Mouse (Mus musculus): ENCODE measurements around the gene Eno3. TPM values are rescaled to one million over a fixed set of nuclear protein-coding genes. Genes with fewer than 3 reads are reported as not detected.

Gene Eno3
- total RNA-seq, 4 experiments from 2014 or later, result 7,027 to 9,270 (median 7,380) TPM

DNA sequence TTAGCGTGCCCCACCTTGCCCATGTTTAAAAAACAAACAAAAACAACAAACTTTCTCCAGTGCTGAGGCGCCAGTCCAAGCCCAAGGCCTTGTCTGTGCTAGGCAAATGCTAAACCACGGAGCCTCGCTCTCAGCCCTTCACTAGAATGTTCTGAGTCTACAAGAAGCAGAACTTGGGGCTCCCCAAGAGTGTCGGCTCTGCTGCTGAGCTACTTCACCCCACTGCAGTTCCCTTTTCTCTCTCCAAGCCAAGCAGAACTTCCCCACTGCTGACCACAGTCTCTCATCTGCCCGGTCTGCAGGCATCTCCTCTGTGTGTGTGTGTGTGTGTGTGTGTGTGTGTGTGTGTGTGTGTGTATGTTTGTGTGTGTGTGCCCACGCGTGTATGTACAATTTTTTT, 22.9 kb downstream of the Eno3 start:
- no peak for DNase-seq (ENCODE audit: low spot score in 2 of 2)

- no peak for DNase-seq (ENCODE audit: low spot score in 2 of 2)
Observed at GRCm38 (mm10) chr11:70681170-70681569, 24.2 kb downstream of the Eno3 start.

DNA sequence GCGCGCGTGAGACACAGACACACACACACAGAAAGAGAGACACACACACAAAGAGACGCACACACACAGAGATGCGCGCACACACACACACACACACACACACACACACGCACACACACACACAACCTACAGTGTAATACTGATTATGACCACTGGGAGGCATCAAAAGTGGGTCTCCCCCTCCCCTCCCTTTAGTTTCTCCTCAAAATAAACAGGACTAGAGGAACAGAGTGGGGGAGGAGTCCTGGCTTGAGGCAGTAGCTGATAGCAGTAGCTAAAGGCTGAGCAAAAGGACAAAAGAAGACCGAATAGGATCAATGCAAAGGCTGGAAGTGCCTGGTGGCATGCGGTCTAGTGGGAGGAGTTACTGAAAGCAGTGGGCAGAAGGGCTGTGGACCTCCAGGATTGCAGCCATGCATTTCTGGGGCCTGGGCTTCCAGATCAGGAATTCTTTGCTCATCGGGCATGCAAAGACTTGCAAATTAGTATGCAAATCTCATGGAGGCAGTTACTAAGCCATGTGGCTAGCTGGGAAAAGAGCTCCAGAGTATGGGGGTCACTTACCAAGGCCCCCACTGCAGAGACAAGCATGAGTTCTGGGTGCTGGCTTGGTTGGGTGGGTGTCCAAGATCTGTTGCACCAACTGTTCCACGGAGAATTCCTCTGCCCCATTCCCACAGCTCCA, 25.0 kb downstream of the Eno3 start:
- no peak for DNase-seq (ENCODE audit: low spot score in 2 of 2)

DNA sequence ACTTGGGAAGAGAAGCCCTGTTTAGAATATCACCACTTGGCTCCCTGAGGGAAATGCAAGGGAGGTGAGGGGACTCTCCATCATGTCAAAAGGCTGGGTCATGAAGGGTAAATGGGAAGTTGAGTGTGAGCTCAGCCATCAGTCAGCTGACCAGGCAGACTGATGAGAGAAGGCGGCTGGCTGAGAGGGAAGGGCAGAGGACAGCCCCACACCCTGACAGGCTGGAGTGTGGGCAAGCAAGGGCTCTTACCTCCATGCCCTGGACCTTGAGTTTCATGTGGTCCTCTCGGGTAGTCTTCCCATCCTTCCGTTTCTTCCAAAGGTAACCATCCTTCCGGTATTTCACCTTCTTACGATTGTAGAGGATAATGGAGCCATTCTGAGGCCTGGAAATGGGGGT, 26.6 kb downstream of the Eno3 start:
- no peak for DNase-seq (ENCODE audit: low spot score in 2 of 2)

GRCm38 (mm10) chr11:70686901-70687566, 30.0 kb downstream of the Eno3 start:
- DNase-seq (ENCODE audit: low spot score in 2 of 2), result no peak

DNA sequence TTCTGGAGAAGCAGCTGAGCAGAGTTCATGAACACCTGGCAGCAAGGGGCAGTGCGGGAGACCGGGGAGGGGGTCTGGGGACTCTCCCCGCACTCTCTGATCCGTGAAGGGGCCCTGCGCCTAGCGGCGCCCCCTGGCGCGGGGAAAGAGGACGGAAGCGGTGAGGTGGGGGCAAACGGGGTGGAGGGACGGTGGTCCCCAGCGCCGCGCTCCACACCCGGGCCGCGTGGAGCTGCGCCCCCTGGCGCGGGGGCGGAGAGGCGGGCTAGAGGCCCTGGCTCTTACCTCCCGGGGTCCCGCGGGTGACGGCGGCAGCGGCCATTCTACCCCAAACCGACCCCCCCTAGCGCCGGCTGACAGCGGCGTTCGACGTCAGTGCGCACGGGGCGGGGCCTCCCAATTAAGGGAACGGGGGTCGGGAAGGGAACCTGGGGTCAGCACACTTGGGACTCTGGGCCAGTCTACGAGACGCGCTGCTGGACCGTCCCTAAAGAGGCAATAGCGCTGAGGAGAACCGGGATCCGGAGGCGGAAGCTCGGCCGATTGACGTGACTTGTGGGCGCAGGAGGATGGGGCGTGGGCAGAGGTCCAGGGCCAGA, 30.7 kb downstream of the Eno3 start, which contains the start of gene Camta2:
Gene Camta2 (minus strand): TSS at position 505 of the 599 bp plus-strand sequence.
- peak; percentile 85 to 86 for DNase-seq (ENCODE audit: low spot score in 2 of 2)

DNA sequence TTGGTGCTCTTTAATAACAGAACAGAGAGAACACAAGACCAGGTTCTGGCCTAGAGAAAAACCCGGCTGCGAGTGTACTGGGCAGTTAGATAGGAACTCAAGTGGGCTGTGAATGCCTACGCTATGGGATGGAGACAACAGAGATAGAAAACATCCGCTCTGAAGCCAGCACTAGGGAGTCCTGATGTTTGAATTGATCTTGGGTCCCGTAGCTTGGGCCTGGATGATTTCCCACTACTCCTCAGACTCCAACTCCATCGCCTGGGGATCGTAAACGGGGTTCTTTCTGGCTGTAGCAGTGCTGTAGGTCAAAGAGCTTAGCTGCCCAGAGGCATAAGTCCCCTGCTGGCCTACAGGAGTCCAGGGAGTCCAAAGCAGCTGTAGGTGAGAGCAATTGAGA, 31.4 kb downstream of the Eno3 start:
- DNase-seq (ENCODE audit: low spot score in 2 of 2), result no peak

DNA sequence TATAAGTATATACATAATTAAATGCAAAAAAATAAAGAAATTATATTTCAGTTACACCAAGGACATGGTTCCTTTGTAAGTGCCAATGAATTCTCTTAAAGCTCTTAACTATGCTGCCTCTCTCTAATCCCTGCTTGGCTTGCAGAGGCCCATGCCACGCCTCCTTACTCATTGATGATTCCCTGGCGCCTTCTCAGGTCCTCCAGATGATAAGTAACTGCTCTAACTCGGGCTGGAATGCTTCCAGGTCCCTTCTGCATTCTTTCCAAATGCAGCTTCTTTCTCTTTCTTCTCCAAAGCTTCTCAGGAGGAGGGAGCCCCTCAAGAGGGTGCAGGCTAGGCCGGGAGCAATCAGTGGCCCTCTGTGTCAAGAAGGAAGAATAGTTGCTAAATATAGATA, 32.6 kb downstream of the Eno3 start:
- DNase-seq (ENCODE audit: low spot score in 2 of 2), result no peak

DNA sequence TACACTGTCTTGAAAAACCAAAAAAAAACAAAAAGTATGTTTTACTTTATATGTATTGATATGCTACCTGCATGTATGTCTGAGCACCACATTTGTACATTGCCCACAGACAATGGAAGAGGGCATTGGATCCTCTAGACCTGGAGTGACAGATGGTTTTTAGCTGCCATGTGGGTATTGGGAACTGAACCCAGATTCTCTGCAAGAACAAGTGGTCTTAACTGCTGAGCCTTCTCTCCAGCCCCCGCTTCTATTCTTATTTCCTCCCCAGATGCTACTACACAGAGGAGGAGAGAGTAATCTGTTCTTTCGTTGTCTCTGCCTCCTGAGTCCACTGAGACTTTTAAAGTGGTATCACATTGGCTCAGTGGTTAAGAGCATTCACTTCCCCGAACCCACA, 36.5 kb downstream of the Eno3 start:
- no peak for DNase-seq (ENCODE audit: low spot score in 2 of 2)

DNA sequence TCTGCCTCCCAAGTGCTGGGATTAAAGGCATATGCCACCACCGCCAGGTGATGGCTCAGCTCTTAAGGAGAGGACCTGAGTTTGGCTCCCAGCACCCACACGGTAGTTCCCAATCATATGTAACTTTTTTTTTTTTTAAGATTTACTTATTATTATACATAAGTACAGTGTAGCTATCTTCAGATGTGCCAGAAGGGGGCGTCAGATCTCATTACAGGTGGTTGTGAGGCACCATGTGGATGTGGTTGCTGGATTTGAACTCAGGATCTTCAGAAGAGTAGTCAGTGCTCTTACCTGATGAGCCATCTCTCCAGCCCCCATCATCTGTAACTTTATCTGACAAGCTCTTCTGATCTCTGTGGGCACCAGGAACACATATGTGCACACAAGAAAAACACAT, 40.4 kb downstream of the Eno3 start:
- no peak for DNase-seq (ENCODE audit: low spot score in 2 of 2)

DNA sequence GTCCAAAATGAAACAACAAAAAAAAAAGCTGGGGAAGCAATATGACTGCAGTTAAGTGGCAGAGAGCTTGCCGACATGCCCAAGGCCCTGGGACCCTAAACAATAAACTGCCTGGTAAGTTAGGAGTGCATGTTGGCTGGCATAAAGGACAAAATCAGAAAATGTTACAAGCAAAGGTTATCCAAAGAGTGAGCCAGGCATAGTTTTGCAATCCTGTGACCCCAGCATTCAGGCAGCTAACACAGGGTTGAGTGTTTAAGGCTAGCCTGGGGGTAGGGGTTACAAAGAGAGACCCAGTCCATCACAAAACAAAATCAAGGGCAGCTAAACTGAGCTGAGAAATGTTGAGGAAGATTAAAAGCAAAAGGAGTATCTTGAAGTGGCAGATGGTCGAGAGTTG, 42.0 kb downstream of the Eno3 start:
- DNase-seq (ENCODE audit: low spot score in 2 of 2), result no peak

DNA sequence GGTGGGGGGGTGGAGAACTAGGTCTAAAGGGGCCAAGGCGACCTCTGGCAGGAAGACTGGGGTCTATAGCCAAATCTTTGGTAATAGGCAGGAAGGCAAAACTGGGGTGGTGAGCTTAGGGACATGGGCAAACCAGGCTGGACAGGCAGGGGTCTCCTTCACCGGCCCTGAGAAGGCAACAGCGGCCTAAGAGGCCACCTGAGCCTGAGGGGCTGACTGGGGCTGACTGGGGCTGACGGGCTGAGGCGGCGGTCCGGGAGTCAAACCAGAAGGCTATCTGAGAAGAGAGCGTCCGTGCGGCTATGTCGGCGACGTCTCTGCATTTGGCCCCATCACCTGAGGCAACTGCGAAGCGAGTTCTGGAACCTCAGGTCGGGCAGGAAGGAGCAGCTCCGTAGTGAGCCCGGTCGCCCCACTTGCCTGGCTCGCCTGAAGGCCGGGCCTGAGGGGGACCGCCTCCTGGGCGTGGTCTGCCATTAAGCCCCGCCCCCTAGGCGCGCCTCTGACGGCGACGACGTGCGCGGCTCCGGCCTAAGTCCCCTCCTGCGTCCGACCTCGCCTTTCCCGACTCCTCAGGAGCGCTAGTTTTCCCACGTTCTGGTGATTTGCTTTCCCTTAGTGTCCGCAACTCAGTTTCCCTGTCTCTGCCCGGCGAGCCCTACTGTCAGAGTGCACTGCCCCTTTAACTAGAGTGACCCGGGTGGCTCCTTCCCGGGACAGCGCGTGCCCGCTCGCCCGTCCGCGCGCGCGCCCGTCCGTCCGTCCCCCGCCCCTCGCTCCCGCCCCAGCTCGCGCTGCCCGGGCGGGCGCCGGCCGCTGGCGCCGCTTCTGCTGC, 42.9 kb downstream of the Eno3 start, which contains the start of the genes Inca1 and Kif1c:
Gene Inca1 (minus strand): TSS at position 434 of the 835 bp plus-strand sequence.
Gene Kif1c (plus strand): TSS at position 827 of the 835 bp plus-strand sequence.
- peak; percentile 91 to 94 for DNase-seq (ENCODE audit: low spot score in 2 of 2)

- DNase-seq (ENCODE audit: low spot score in 2 of 2), result peak; percentile 87 to 92
Observed at GRCm38 (mm10) chr11:70700613-70701012, 43.6 kb downstream of the Eno3 start.

DNA sequence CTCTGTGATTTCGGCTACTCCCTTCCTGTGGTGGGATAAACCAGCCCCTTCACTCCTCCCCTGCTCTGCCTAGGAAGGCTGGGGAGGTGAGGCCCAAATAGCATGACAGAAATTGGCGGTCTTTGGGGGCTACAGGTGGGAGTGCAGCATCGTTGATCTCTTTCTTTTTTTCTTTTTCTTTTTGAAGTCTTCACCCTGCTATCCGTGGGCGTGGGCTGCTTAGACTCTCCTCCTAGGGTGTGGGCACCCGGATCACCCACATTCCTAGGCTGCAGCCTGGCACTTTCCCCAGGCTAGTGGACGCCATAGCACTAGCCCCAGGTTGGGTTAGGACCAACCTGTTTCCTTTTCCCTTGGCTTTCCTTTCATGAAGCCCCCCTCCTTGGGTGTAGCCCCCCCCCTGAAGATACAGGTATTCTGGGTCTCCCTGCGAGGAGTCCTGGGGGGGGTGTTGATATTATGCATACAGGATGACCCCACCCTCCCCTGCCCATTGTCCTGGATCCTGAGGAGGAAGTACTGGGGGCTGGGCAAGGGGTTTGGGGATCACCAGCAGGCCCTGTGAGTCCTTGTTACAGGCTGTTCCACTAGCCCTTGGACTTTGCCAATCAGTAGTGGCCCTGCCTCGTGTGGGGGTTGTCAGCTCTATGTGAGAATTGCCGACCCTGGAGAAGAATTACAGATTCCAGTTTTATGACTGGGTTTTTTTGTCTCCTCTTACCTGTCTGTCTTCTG, 44.4 kb downstream of the Eno3 start:
- no peak for DNase-seq (ENCODE audit: low spot score in 2 of 2)

DNA sequence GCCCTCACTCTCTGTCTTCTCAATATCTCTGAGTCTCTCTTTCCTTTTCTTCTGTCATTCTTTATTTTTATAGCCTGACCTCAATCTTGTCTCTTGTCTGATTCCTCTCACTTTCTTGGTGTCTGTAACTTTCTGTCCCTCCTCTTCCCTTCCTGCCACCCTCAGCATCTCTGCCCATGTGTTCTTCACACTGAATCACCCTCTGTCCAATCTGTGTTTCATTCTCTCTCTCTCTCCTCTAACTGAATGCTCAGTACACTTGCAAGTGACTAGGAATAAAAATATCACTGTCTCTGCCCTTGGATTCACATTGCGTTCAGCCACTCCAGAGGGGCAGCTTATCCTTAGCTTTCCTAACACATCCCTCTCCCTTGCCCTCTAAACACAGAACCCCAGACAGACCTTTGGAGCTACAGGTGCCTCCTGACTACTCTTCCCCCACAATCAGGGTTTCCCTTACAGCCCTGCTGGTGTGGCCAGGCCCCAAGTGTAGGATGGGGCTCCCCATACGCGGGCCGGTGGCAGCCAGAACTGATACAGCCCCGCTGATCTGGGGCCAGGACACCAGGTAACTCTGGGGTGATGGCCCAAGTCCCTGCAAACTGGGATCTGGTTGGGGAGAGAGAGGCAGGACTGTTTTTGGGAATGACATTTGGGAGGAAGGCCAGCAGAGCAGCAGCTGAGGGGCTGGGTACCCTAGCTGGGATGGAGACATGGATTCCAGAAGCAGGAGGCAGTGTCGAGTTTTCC, 45.2 kb downstream of the Eno3 start:
- DNase-seq (ENCODE audit: low spot score in 2 of 2), result no peak

GRCm38 (mm10) chr11:70702781-70703180, 45.8 kb downstream of the Eno3 start:
- DNase-seq (ENCODE audit: low spot score in 2 of 2), result peak; percentile 79 to 89

DNA sequence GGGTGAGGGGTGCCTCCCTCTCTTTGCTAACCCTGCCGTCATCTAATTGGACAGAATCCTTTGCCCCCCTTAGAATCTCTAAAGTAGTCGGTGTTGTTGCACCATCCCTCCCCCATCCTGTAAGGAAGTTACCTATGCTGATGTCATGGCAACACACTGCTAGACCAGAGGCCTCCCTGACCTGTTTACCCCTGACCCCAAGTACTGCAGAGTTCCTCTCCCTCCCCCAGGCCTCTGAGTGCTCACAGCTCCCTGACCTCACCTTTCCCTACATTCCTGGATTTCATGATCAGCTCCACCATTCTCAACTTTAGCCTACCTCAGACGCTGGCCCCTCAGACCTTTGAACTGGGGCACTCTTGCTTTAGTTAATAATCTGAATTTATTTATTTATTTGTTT, 49.1 kb downstream of the Eno3 start:
- no peak for DNase-seq (ENCODE audit: low spot score in 2 of 2)

DNA sequence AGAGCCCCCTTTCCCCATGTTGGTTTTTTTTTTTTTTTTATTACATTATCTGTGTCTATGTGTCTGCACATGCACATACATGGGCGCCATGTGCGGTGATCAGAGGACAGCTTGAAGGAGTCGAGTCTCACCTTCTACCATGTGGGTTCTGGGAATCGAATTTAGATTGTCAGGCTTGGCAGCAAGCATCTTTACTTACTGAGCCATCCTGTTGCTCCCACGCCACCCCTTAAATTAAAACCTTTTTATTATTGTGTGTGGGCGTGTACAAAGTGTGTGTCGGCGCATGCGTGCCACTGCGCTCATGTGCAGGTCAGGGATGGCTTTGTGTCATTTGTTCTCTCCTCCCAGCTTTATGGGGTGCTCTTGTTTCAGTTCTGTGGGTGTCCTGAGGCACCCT, 54.0 kb downstream of the Eno3 start:
- DNase-seq (ENCODE audit: low spot score in 2 of 2), result no peak
